Mouse (Mus musculus): ENCODE results near the gene Arl6ip1. TPM values are rescaled to one million over a fixed set of nuclear protein-coding genes. Genes with fewer than 3 reads are reported as not detected.
A peak's percentile ranks its signal among the peaks of the same experiment; 100 is the strongest.

Arl6ip1 gene
- polyA plus RNA-seq, 1 experiment from 2014 or later, result 435 TPM

DNA sequence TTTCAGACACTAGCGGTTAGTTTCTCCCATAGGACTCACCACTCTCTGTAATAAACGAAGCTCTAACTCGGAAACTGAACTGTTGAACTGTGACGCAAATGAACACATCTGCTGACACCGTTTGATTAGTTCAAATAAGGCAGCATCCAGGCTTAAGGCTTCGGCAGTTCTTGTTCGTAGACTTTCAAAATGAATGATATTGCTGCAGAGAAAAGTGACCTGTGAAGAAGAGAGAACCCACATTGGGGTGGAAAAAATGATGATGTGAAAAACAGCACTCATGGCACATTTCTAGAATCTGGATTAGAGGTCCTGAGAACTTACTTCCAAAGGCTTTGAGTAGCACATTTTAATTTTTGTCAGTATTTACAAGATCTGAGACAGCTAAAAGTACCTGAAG, 11.8 kb upstream of the Arl6ip1 start:
- DNase-seq (ENCODE audit: low spot score), result no peak
- Histone ChIP-seq H3K27me3 (ENCODE audit: control insufficient read depth, insufficient read depth, low read length) (no peaks in the 10 kb centered on the region), H3K27ac (ENCODE audit: low read depth, low read length) (no peak overlapping the region), H3K36me3 (ENCODE audit: control insufficient read depth, insufficient read depth, low read length) (peaks cover 3% of the 10 kb centered on the region; the same call in 1 of the 2 replicates), H3K4me1 (replicated peaks; ENCODE audit: control insufficient read depth, insufficient read depth, low read length) (no peaks in the 10 kb centered on the region), H3K4me3 (ENCODE audit: low read depth, low read length) (no peak overlapping the region), H3K9me3 (ENCODE audit: control insufficient read depth, low read length) (no peaks in the 10 kb centered on the region), H3K9ac (ENCODE audit: low read depth, low read length) (no peak overlapping the region), H3K4me2 (replicated peaks; ENCODE audit: low read depth, low read length) (no peak overlapping the region)
- 94% methylated on average over 7 of the region's 7 CpGs for WGBS
- no peak for ATAC-seq (ENCODE audit: low FRiP score)

DNA sequence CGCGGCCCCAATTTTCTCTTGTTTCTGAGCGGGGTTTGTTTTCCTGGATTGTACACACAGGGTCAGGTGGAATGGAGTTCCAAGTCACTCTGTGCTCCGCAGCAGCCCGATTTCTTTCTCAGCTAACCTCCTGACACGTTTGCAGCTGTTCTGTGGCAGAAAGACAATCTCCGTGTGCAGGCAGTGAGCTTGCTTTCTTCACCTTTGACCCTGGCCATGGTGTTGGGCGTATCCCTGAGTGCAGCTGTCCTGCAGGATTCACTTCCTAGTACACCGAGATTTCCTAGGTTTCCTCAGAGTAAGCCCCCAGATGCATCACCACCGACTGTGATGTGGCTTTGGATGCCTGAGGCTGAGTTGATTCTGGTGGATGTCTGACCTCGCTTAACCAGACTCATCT, 5.7 kb upstream of the Arl6ip1 start:
- Histone ChIP-seq H3K36me3 (ENCODE audit: control insufficient read depth, insufficient read depth, low read length) (peaks cover 3% of the 10 kb centered on the region; the same call in 1 of the 2 replicates), H3K9me3 (ENCODE audit: control insufficient read depth, low read length) (no peaks in the 10 kb centered on the region), H3K4me1 (replicated peaks; ENCODE audit: control insufficient read depth, insufficient read depth, low read length) (no peaks in the 10 kb centered on the region; the same call in 1 of the 2 replicates), H3K9ac (ENCODE audit: low read depth, low read length) (no peak overlapping the region), H3K4me2 (replicated peaks; ENCODE audit: low read depth, low read length) (no peak overlapping the region), H3K27ac (ENCODE audit: low read depth, low read length) (no peak overlapping the region), H3K27me3 (ENCODE audit: control insufficient read depth, insufficient read depth, low read length) (no peaks in the 10 kb centered on the region), H3K4me3 (ENCODE audit: low read depth, low read length) (no peak overlapping the region)
- DNase-seq (ENCODE audit: low spot score), result no peak
- ATAC-seq (ENCODE audit: low FRiP score), result no peak
- 76% methylated on average over 11 of the region's 11 CpGs for WGBS

DNA sequence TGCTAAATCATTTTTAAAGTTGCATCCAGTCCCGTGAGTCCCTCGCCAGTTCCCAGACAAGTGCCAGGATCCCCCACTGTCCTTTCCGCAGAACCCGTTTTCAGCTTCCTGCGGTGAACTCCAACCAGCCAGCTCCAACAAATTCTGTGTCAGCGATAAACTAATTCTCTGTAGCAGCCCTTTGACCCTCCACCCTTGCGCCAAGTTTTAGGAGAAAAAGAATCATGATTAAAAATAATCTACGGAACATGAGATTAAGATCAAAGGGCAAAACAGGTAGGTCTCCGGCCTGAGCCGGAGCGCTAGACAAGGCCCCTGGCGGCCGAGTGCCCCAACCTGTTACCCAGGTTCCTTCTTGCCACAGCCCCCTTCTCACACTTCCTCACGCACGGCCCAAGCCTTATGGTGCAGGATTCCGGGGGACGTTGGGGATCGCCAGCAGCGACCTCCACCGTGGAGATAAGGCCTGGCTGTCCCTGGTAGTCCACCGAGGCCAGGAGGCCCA, 485 bp downstream of the Arl6ip1 start:
- Histone ChIP-seq H3K4me3 (ENCODE audit: low read depth, low read length) (peak overlapping the region; percentile 90), H3K4me2 (replicated peaks; ENCODE audit: low read depth, low read length) (peak overlapping the region; percentile 62), H3K36me3 (ENCODE audit: control insufficient read depth, insufficient read depth, low read length) (0 out of 2 replicates have a peak, but pooled peaks cover 3% of the 10 kb centered on the region), H3K27me3 (ENCODE audit: control insufficient read depth, insufficient read depth, low read length) (no peaks in the 10 kb centered on the region), H3K4me1 (replicated peaks; ENCODE audit: control insufficient read depth, insufficient read depth, low read length) (peaks cover 5% of the 10 kb centered on the region; the same call in 1 of the 2 replicates), H3K27ac (ENCODE audit: low read depth, low read length) (peak overlapping the region; percentile 87), H3K9me3 (ENCODE audit: control insufficient read depth, low read length) (no peaks in the 10 kb centered on the region), H3K9ac (ENCODE audit: low read depth, low read length) (peak overlapping the region; percentile 89)
- under 1% methylated on average over 21 of the region's 21 CpGs for WGBS
- ATAC-seq (ENCODE audit: low FRiP score) (peak; percentile 84), DNase-seq (ENCODE audit: low spot score) (no peak)

DNA sequence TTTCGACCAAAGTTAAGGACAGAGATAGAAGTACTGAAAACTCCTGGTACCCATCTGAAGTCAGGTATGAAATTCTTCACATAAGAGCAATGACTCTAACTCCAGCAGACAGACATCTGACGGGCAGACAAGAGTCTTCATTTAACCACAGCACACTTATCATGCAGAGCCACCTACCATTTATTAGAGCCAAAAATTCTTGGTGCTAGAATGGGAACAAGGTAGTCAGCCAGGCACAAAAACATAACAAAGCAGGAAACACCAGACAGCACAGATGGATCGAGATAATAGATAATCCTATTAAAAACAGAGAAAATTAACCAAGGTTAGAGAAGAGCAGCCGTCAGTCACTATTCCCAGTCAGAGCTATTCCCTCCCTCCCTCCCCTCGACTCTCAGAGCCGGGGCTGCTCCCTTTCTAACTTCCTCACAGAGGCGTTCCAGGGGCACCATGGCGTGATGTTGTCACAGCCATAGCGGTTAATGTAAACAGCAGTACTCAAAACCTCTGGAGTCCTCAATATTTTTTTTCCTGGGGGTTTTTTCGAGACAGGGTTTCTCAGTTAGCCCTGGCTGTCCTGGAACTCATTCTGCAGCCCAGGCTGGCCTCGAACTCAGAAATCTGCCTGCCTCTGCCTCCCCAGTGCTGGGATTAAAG, 3.1 kb downstream of the Arl6ip1 start:
- Histone ChIP-seq H3K36me3 (ENCODE audit: control insufficient read depth, insufficient read depth, low read length) (0 out of 2 replicates have a peak, but pooled peaks cover 3% of the 10 kb centered on the region), H3K9ac (ENCODE audit: low read depth, low read length) (no peak overlapping the region), H3K4me1 (replicated peaks; ENCODE audit: control insufficient read depth, insufficient read depth, low read length) (peaks cover 5% of the 10 kb centered on the region; the same call in 1 of the 2 replicates), H3K27me3 (ENCODE audit: control insufficient read depth, insufficient read depth, low read length) (no peaks in the 10 kb centered on the region), H3K4me2 (replicated peaks; ENCODE audit: low read depth, low read length) (no peak overlapping the region), H3K4me3 (ENCODE audit: low read depth, low read length) (no peak overlapping the region), H3K27ac (ENCODE audit: low read depth, low read length) (no peak overlapping the region), H3K9me3 (ENCODE audit: control insufficient read depth, low read length) (no peaks in the 10 kb centered on the region)
- DNase-seq (ENCODE audit: low spot score) (no peak), ATAC-seq (ENCODE audit: low FRiP score) (no peak)
- 80% methylated on average over 11 of the region's 11 CpGs for WGBS

DNA sequence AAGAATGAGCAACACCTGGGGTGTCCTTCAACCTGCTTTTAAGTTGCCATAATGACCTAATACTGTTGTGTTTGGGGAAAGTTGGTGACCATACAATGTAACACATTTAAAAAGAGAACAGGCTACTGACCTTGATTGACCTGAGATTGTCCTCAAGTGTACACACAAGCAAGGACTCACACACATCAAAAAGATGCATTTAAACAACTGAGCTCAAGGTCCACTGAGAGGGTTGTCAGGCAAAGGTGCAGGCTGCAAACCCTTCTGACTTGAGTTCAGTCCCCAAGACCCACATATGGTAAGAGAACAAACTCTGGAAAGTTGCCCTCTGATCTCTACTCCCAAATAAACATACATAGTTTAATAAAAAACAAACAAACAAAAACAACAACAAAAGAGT, 3.7 kb downstream of the Arl6ip1 start:
- ATAC-seq (ENCODE audit: low FRiP score) (no peak), DNase-seq (ENCODE audit: low spot score) (no peak)
- Histone ChIP-seq H3K9ac (ENCODE audit: low read depth, low read length) (no peak overlapping the region), H3K4me1 (replicated peaks; ENCODE audit: control insufficient read depth, insufficient read depth, low read length) (peaks cover 5% of the 10 kb centered on the region; the same call in 1 of the 2 replicates), H3K36me3 (ENCODE audit: control insufficient read depth, insufficient read depth, low read length) (0 out of 2 replicates have a peak, but pooled peaks cover 3% of the 10 kb centered on the region), H3K4me3 (ENCODE audit: low read depth, low read length) (no peak overlapping the region), H3K9me3 (ENCODE audit: control insufficient read depth, low read length) (no peaks in the 10 kb centered on the region), H3K4me2 (replicated peaks; ENCODE audit: low read depth, low read length) (no peak overlapping the region), H3K27me3 (ENCODE audit: control insufficient read depth, insufficient read depth, low read length) (no peaks in the 10 kb centered on the region), H3K27ac (ENCODE audit: low read depth, low read length) (no peak overlapping the region)

DNA sequence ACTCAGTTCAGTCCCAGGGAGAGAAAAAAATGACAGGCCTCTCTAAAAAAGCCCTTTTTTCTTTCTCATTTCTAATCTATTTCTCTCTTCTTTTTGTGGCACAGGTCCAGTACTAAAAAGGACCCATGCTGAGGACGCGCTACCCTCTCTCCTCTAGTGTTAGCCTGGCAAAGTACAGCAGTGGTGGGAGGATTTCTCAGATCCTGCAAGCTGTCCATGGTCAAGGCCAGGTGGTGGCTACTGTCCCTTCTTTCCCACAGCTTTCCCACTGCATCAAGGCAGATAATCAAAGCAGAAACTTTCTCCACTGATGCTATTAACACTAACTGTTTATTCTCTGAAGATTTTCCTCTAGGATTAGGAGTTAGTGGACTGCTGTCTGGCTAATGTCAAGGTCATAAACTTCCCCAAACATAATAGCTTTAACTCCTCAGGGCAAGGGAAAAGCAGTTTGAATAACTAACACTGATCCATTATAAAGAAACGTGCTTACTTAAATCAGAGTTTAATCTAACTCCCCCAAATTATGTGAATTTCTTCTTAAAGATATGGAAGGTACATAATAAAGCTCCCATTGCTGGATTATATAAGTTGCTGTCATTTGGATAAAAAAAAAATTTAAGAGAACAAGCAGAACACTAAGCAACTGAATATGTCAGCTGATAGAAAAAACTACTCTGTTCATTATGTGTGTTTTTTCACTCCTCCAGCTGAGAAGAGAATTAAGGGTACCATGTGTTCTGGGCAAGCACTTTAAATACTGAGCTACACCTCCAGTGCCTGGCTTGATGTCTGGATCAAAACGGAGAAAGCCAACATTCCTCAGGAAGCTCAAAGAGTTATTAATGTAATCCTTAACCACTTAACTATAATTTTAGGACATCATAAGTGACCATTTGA, 5.7 kb downstream of the Arl6ip1 start:
- H3K36me3 ChIP-seq (ENCODE audit: control insufficient read depth, insufficient read depth, low read length), result 0 out of 2 replicates have a peak, but pooled peaks cover 8% of the 10 kb centered on the region
- WGBS, result 94% methylated on average over 4 of the region's 4 CpGs
- peaks cover 2% of the 10 kb centered on the region; the same call in 1 of the 2 replicates for H3K4me1 ChIP-seq (replicated peaks; ENCODE audit: control insufficient read depth, insufficient read depth, low read length)
- no peak overlapping the region for H3K4me2 ChIP-seq (replicated peaks; ENCODE audit: low read depth, low read length)
- no peak overlapping the region for H3K9ac ChIP-seq (ENCODE audit: low read depth, low read length)
- H3K27me3 ChIP-seq (ENCODE audit: control insufficient read depth, insufficient read depth, low read length), result no peaks in the 10 kb centered on the region
- DNase-seq (ENCODE audit: low spot score) (no peak), ATAC-seq (ENCODE audit: low FRiP score) (no peak)
- no peak overlapping the region for H3K27ac ChIP-seq (ENCODE audit: low read depth, low read length)
- no peak overlapping the region for H3K4me3 ChIP-seq (ENCODE audit: low read depth, low read length)
- no peaks in the 10 kb centered on the region for H3K9me3 ChIP-seq (ENCODE audit: control insufficient read depth, low read length)

DNA sequence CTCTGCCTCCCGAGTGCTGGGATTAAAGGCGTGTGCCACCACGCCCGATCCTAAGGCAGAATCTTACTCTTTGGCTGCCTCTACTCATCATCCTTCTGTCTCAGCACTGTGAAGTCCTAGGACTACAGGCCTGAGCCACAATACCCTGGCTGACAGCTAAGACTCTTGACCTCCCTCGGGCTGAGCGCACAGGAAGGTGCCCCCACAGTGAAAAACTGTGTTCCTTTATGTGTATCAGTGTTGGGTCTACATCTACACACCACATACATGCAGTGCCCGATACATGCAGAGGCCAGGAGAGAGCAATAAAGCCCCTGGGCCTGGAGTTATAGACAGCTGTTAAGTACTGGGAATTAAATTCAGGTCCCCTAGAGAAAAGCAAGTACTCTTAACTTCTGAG, 7.2 kb downstream of the Arl6ip1 start:
- H3K27ac ChIP-seq (ENCODE audit: low read depth, low read length), result no peak overlapping the region
- ATAC-seq (ENCODE audit: low FRiP score) (no peak), DNase-seq (ENCODE audit: low spot score) (no peak)
- 93% methylated on average over 7 of the region's 7 CpGs for WGBS
- 0 out of 2 replicates have a peak, but pooled peaks cover 8% of the 10 kb centered on the region for H3K36me3 ChIP-seq (ENCODE audit: control insufficient read depth, insufficient read depth, low read length)
- H3K9ac ChIP-seq (ENCODE audit: low read depth, low read length), result no peak overlapping the region
- H3K27me3 ChIP-seq (ENCODE audit: control insufficient read depth, insufficient read depth, low read length), result no peaks in the 10 kb centered on the region
- H3K4me3 ChIP-seq (ENCODE audit: low read depth, low read length), result no peak overlapping the region
- no peak overlapping the region for H3K4me2 ChIP-seq (replicated peaks; ENCODE audit: low read depth, low read length)
- H3K9me3 ChIP-seq (ENCODE audit: control insufficient read depth, low read length), result no peaks in the 10 kb centered on the region
- H3K4me1 ChIP-seq (replicated peaks; ENCODE audit: control insufficient read depth, insufficient read depth, low read length), result peaks cover 2% of the 10 kb centered on the region; the same call in 1 of the 2 replicates

DNA sequence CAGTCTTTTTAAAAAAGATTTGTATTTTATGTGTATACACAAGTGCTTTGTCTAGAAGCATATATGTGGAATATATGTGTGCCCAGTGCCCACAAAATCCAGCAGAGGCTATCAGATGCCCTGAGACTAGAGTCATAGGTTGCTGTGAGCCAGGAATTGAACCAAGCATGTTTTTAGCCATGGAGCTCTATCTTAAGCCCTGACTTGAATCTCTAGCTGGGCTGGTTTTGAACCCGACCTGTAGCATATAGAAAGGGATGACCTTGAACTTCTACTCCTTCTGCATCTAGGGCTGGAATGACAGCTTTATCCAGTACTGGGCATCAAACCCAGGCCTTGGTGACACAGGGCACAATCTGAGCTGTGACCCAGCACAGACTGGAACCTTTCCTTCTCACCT, 8.8 kb downstream of the Arl6ip1 start:
- no peak overlapping the region for H3K4me3 ChIP-seq (ENCODE audit: low read depth, low read length)
- no peak for ATAC-seq (ENCODE audit: low FRiP score)
- H3K27ac ChIP-seq (ENCODE audit: low read depth, low read length), result no peak overlapping the region
- H3K4me2 ChIP-seq (replicated peaks; ENCODE audit: low read depth, low read length), result no peak overlapping the region
- DNase-seq (ENCODE audit: low spot score), result no peak
- 0 out of 2 replicates have a peak, but pooled peaks cover 5% of the 10 kb centered on the region for H3K36me3 ChIP-seq (ENCODE audit: control insufficient read depth, insufficient read depth, low read length)
- H3K9me3 ChIP-seq (ENCODE audit: control insufficient read depth, low read length), result no peaks in the 10 kb centered on the region
- H3K4me1 ChIP-seq (replicated peaks; ENCODE audit: control insufficient read depth, insufficient read depth, low read length), result no peaks in the 10 kb centered on the region
- no peaks in the 10 kb centered on the region for H3K27me3 ChIP-seq (ENCODE audit: control insufficient read depth, insufficient read depth, low read length)
- H3K9ac ChIP-seq (ENCODE audit: low read depth, low read length), result no peak overlapping the region
- 77% methylated on average over 1 of the region's 1 CpGs for WGBS

All from hindbrain, embryonic 11.5 days (tissue).